Mouse (Mus musculus) intestine, postnatal 0 days (tissue): ENCODE results near the gene Slc27a5. TPM values are rescaled to one million over a fixed set of nuclear protein-coding genes. Genes with fewer than 3 reads are reported as not detected.

ENCODE experiments used
- ATAC-seq: fragments of 200-750 bp; cut with Nextera tagmentation; 2 replicates; pipeline ENCODE4 v1.8.0; 2017; ENCODE audit warnings: mild to moderate bottlenecking, moderate TSS enrichment, moderate library complexity
- H3K27ac ChIP-seq: fragments of 300-500 bp; sonication (generic); 2 replicates; pipeline ENCODE4 v1.5.1; 2014; ENCODE audit warnings: mild to moderate bottlenecking, low read depth, low read length, moderate library complexity
- H3K27me3 ChIP-seq: fragments of 300-500 bp; sonication (generic); replicated peaks from 2 replicates; pipeline ENCODE4 v1.6.1; 2014; ENCODE audit warnings: low read length, mixed read lengths; ENCODE audit not compliant: control insufficient read depth, insufficient read depth
- H3K36me3 ChIP-seq: fragments of 300-500 bp; sonication (generic); 2 replicates; pipeline ENCODE4 v1.6.1; 2014; ENCODE audit warnings: mild to moderate bottlenecking, moderate library complexity; ENCODE audit not compliant: control insufficient read depth, insufficient read depth
- H3K4me1 ChIP-seq: fragments of 300-500 bp; sonication (generic); replicated peaks from 2 replicates; pipeline ENCODE4 v1.6.1; 2014; ENCODE audit warnings: antibody characterized with exemption, low read length, mixed read lengths; ENCODE audit not compliant: control insufficient read depth, insufficient read depth
- H3K4me2 ChIP-seq: fragments of 300-500 bp; sonication (generic); replicated peaks from 2 replicates; pipeline ENCODE4 v1.6.1; 2014; ENCODE audit warnings: low read depth, mild to moderate bottlenecking, moderate library complexity
- H3K4me3 ChIP-seq: fragments of 300-500 bp; sonication (generic); 2 replicates; pipeline ENCODE4 v1.5.1; 2014; ENCODE audit warnings: low read depth, low read length
- H3K9ac ChIP-seq: fragments of 300-500 bp; sonication (generic); 2 replicates; pipeline ENCODE4 v1.6.1; 2014; ENCODE audit warnings: mild to moderate bottlenecking, low read depth, low read length
- H3K9me3 ChIP-seq: fragments of 300-500 bp; sonication (generic); 2 replicates; pipeline ENCODE4 v1.6.1; 2016; ENCODE audit warnings: mixed run types; ENCODE audit not compliant: control insufficient read depth
- CTCF ChIP-seq: sonication (generic); IDR thresholded peaks from 2 replicates; pipeline ENCODE4 v1.5.1; 2016; ENCODE audit warnings: low read depth, mild to moderate bottlenecking, control low read depth, antibody characterized with exemption, moderate library complexity
- WGBS: fragments of 180-500 bp; shearing (Covaris S2); extraction: QIAGEN DNeasy Blood & Tissue Kit; methylation state at CpG from one replicate; pipeline ENCODE4 v1.1.7; 2014; 5-methylcytosine and 5-hydroxymethylcytosine counted together
- polyA plus RNA-seq: library from polyadenylated mRNA; unstranded; fragments of >200 nt; fragmentation: Nextera tagmentation; extraction: Ambion mirVana; gene quantifications from 2 replicates; pipeline ENCODE4 v1.2.1, GENCODE M21; 2015

Slc27a5 gene
- polyA plus RNA-seq, 1 experiment from 2014 or later: 0.22 TPM

GRCm38 (mm10) chr7:13041256-13041655, 43.3 kb upstream of the Slc27a5 start:
- ATAC-seq: no peak

GRCm38 (mm10) chr7:13039181-13039580, 41.2 kb upstream of the Slc27a5 start:
- TF ChIP-seq CTCF: no peak
- H3K27ac ChIP-seq: no peak overlapping the region
- WGBS: 78% methylated on average over 1 of the region's 1 CpGs
- no peaks in the 10 kb centered on the region for H3K9me3 ChIP-seq
- ATAC-seq: no peak
- peak overlapping the region; percentile 79 for H3K4me2 ChIP-seq
- peaks cover 9% of the 10 kb centered on the region; the same call in 1 of the 2 replicates for H3K36me3 ChIP-seq
- peak overlapping the region; percentile 81; the same call in 1 of the 2 replicates for H3K4me3 ChIP-seq
- H3K9ac ChIP-seq: peak overlapping the region; percentile 96
- peaks cover 17% of the 10 kb centered on the region for H3K27me3 ChIP-seq
- H3K4me1 ChIP-seq: peaks cover 15% of the 10 kb centered on the region; the same call in 1 of the 2 replicates

More at GRCm38 (mm10) chr7:13041256-13041655, 43.3 kb upstream of the Slc27a5 start:
- Histone ChIP-seq H3K9ac (no peak overlapping the region), H3K4me1 (peaks cover 11% of the 10 kb centered on the region; the same call in 1 of the 2 replicates), H3K27ac (no peak overlapping the region), H3K36me3 (no peaks in the 10 kb centered on the region; the same call in 1 of the 2 replicates), H3K27me3 (peaks cover 29% of the 10 kb centered on the region), H3K9me3 (no peaks in the 10 kb centered on the region), H3K4me3 (no peak overlapping the region), H3K4me2 (no peak overlapping the region)
- no peak for TF ChIP-seq CTCF
- WGBS: 88% methylated on average over 1 of the region's 1 CpGs

GRCm38 (mm10) chr7:13038621-13039169, 40.7 kb upstream of the Slc27a5 start:
- TF ChIP-seq CTCF: no peak
- Histone ChIP-seq H3K27ac (peak overlapping the region; percentile 99), H3K9me3 (no peaks in the 10 kb centered on the region), H3K4me1 (peaks cover 11% of the 10 kb centered on the region; the same call in 1 of the 2 replicates), H3K27me3 (peaks cover 12% of the 10 kb centered on the region), H3K4me2 (peak overlapping the region; percentile 79), H3K9ac (peak overlapping the region; percentile 96), H3K4me3 (peak overlapping the region; percentile 81), H3K36me3 (peaks cover 9% of the 10 kb centered on the region; the same call in 1 of the 2 replicates)
- ATAC-seq: 0 out of 2 replicates have a peak, but pooled peaks have one; percentile 2
- 13% methylated on average over 15 of the region's 15 CpGs for WGBS

- Histone ChIP-seq H3K27me3 (peaks cover 5% of the 10 kb centered on the region), H3K4me2 (peak within 1 kb of the TSS; percentile 79), H3K9me3 (no peaks in the 10 kb centered on the region), H3K4me3 (peak within 1 kb of the TSS; percentile 81), H3K36me3 (peaks cover 9% of the 10 kb centered on the region; the same call in 1 of the 2 replicates), H3K4me1 (0 out of 2 replicates have a peak, but pooled peaks cover 6% of the 10 kb centered on the region), H3K27ac (peak within 1 kb of the TSS; percentile 99), H3K9ac (peak within 1 kb of the TSS; percentile 96)
- no peak for TF ChIP-seq CTCF
- peak; percentile 94 for ATAC-seq
- WGBS: under 1% methylated on average over 56 of the region's 65 CpGs
Measured at GRCm38 (mm10) chr7:13037901-13038555, 40.0 kb upstream of the Slc27a5 start, which contains the start of gene Ube2m. Ube2m (minus strand) TSS chr7:13038275.

GRCm38 (mm10) chr7:13037366-13037765, 39.4 kb upstream of the Slc27a5 start:
- WGBS: under 1% methylated on average over 32 of the region's 33 CpGs
- no peak for TF ChIP-seq CTCF
- Histone ChIP-seq H3K9ac (peak overlapping the region; percentile 96), H3K4me2 (peak overlapping the region; percentile 79), H3K27me3 (no peaks in the 10 kb centered on the region), H3K27ac (peak overlapping the region; percentile 99), H3K4me1 (0 out of 2 replicates have a peak, but pooled peaks cover 6% of the 10 kb centered on the region), H3K9me3 (no peaks in the 10 kb centered on the region), H3K4me3 (peak overlapping the region; percentile 81), H3K36me3 (peaks cover 13% of the 10 kb centered on the region; the same call in 1 of the 2 replicates)
- ATAC-seq: peak; percentile 22

- H3K4me1 ChIP-seq: 0 out of 2 replicates have a peak, but pooled peaks cover 6% of the 10 kb centered on the region
- peak overlapping the region; percentile 96 for H3K9ac ChIP-seq
- peak overlapping the region; percentile 99; the same call in 1 of the 2 replicates for H3K27ac ChIP-seq
- H3K9me3 ChIP-seq: no peaks in the 10 kb centered on the region
- no peaks in the 10 kb centered on the region for H3K27me3 ChIP-seq
- H3K4me3 ChIP-seq: peak overlapping the region; percentile 81
- H3K4me2 ChIP-seq: peak overlapping the region; percentile 79
- no peak for TF ChIP-seq CTCF
- H3K36me3 ChIP-seq: peaks cover 19% of the 10 kb centered on the region
- WGBS: 25% methylated on average over 4 of the region's 4 CpGs
- no peak for ATAC-seq
Measured at GRCm38 (mm10) chr7:13036806-13037205, 38.8 kb upstream of the Slc27a5 start.
